Mouse (Mus musculus): ENCODE measurements around the gene Fhl1. TPM values are rescaled to one million over a fixed set of nuclear protein-coding genes. Genes with fewer than 3 reads are reported as not detected.

The Fhl1 gene
- polyA plus RNA-seq, 1 experiment from 2014 or later, result 200 TPM

DNA sequence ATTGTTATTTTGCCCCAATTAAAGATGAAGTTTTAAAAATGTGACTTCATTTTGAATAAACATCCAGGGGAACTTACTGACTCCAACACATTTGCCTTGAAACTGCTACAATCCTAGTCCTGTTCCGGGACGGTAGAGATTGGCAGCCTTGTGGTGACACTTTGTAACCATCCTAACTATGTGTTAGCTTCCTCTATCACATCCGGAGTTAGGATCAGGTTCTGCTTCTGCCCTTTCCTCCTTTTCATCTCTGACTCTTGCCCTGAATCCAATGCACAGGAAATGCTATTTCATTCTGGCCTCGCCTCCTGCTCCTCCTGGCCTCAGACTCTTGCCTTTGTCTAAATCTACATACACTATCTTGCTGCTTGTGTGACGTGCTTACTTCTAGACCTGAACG lies 95.9 kb downstream of the Fhl1 start:
- Histone ChIP-seq H3K36me3 (ENCODE audit: control insufficient read depth, insufficient read depth) (no peaks in the 10 kb centered on the region), H3K4me3 (ENCODE audit: low read length) (no peak overlapping the region), H3K27me3 (ENCODE audit: control insufficient read depth, insufficient read depth, low read length) (no peaks in the 10 kb centered on the region), H3K4me2 (ENCODE audit: low read depth, low read length) (no peak overlapping the region), H3K4me1 (ENCODE audit: control insufficient read depth, insufficient read depth, low read length) (no peaks in the 10 kb centered on the region), H3K9ac (ENCODE audit: low read length) (no peak overlapping the region), H3K9me3 (replicated peaks; ENCODE audit: control insufficient read depth, low read length) (no peaks in the 10 kb centered on the region), H3K27ac (ENCODE audit: low read length) (no peak overlapping the region)
- WGBS, result 56% methylated on average over 6 of the region's 6 CpGs
- no peak for ATAC-seq (replicated peaks; ENCODE audit: extremely low read depth, insufficient read depth, low FRiP score)

DNA sequence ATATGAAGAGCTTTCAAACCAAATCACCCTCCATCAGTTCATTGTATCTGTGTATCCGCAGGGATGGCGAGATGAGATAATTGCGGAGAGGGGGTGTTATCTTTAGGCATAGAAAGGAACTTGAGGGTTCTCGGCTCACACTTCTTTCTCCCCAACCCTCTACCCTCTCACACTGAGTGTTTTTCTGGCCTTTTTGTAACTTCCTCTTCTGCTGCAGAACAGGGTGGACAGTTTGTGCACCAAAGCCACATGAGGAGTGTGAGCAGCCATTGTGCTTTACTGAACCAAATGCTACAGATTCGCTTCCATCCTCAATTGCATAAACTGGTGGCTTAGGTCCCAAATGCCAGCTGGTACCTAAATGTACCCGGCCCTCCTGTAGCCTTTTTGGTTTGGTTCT lies 104.3 kb downstream of the Fhl1 start:
- Histone ChIP-seq H3K36me3 (ENCODE audit: control insufficient read depth, insufficient read depth) (no peaks in the 10 kb centered on the region), H3K4me1 (ENCODE audit: control insufficient read depth, insufficient read depth, low read length) (no peaks in the 10 kb centered on the region), H3K9me3 (replicated peaks; ENCODE audit: control insufficient read depth, low read length) (no peaks in the 10 kb centered on the region), H3K4me3 (ENCODE audit: low read length) (no peak overlapping the region), H3K9ac (ENCODE audit: low read length) (no peak overlapping the region), H3K27me3 (ENCODE audit: control insufficient read depth, insufficient read depth, low read length) (no peaks in the 10 kb centered on the region), H3K4me2 (ENCODE audit: low read depth, low read length) (no peak overlapping the region), H3K27ac (ENCODE audit: low read length) (no peak overlapping the region)
- ATAC-seq (replicated peaks; ENCODE audit: extremely low read depth, insufficient read depth, low FRiP score), result no peak
- WGBS, result 80% methylated on average over 6 of the region's 6 CpGs

DNA sequence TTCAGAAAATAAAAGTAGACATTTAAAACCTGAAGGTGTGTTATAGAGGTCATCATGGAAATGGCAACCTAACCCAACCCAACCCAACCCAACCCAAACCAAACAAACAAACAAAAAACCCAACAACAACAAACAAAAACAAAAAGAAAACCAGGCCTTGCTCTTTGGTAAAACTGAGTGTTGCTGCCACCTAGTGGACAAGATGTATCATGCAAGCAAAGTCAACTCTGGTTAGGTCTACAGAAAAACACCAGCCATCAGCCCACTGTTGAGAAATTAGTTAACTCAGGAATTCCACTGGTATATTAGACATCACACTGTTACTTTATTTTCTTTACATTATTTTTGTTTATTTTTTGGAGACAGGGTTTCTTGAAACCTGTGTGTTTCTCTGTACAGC lies 107.8 kb downstream of the Fhl1 start:
- H3K9ac ChIP-seq (ENCODE audit: low read length), result no peak overlapping the region
- H3K4me3 ChIP-seq (ENCODE audit: low read length), result no peak overlapping the region
- no peaks in the 10 kb centered on the region for H3K36me3 ChIP-seq (ENCODE audit: control insufficient read depth, insufficient read depth)
- no peaks in the 10 kb centered on the region for H3K27me3 ChIP-seq (ENCODE audit: control insufficient read depth, insufficient read depth, low read length)
- no peak overlapping the region for H3K27ac ChIP-seq (ENCODE audit: low read length)
- H3K9me3 ChIP-seq (replicated peaks; ENCODE audit: control insufficient read depth, low read length), result no peaks in the 10 kb centered on the region
- ATAC-seq (replicated peaks; ENCODE audit: extremely low read depth, insufficient read depth, low FRiP score), result no peak
- H3K4me2 ChIP-seq (ENCODE audit: low read depth, low read length), result no peak overlapping the region
- H3K4me1 ChIP-seq (ENCODE audit: control insufficient read depth, insufficient read depth, low read length), result no peaks in the 10 kb centered on the region

DNA sequence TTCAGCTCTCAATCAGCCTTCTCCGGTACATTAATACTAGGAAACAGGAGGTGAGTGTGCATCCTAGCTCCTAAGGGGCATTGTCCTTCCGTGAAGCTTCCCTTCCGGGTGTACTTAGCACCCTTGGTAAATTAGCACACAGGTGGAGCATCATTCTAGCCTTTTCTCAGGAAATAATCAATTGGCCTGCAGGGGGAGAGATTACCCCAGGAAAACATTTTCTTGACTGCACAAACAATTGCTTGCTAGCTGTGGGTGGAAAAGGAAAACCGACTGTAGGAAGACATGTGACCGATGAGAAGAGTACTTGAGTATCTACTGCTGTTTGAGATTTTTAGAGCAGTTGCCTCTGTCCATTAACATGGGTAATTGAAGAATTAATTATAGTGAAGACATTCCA lies 109.7 kb downstream of the Fhl1 start:
- Histone ChIP-seq H3K27ac (ENCODE audit: low read length) (no peak overlapping the region), H3K9ac (ENCODE audit: low read length) (no peak overlapping the region), H3K4me2 (ENCODE audit: low read depth, low read length) (no peak overlapping the region), H3K36me3 (ENCODE audit: control insufficient read depth, insufficient read depth) (no peaks in the 10 kb centered on the region), H3K4me1 (ENCODE audit: control insufficient read depth, insufficient read depth, low read length) (no peaks in the 10 kb centered on the region), H3K27me3 (ENCODE audit: control insufficient read depth, insufficient read depth, low read length) (no peaks in the 10 kb centered on the region), H3K9me3 (replicated peaks; ENCODE audit: control insufficient read depth, low read length) (no peaks in the 10 kb centered on the region), H3K4me3 (ENCODE audit: low read length) (no peak overlapping the region)
- ATAC-seq (replicated peaks; ENCODE audit: extremely low read depth, insufficient read depth, low FRiP score), result no peak
- WGBS, result 54% methylated on average over 5 of the region's 5 CpGs

Other genes starting within 250 kb of the Fhl1 start
- not detected in 2 replicates for gene Gm10477, start 207.0 kb upstream of the Fhl1 start, polyA plus RNA-seq (2015; fragmentation: Nextera tagmentation; extraction: Ambion mirVana)
- gene Gm648, start 182.2 kb upstream of the Fhl1 start, polyA plus RNA-seq (2015; fragmentation: Nextera tagmentation; extraction: Ambion mirVana), result not detected in 2 replicates
- gene Mmgt1, start 133.7 kb upstream of the Fhl1 start, polyA plus RNA-seq (2015; fragmentation: Nextera tagmentation; extraction: Ambion mirVana), result 24.6 and 26.1 TPM in 2 replicates
- gene Slc9a6, start 122.0 kb upstream of the Fhl1 start, polyA plus RNA-seq (2015; fragmentation: Nextera tagmentation; extraction: Ambion mirVana), result 7.1 and 7.3 TPM in 2 replicates
- 2.0 and 2.2 TPM in 2 replicates for gene Map7d3, start 90.5 kb downstream of the Fhl1 start, polyA plus RNA-seq (2015; fragmentation: Nextera tagmentation; extraction: Ambion mirVana)
- gene Adgrg4, start 138.4 kb downstream of the Fhl1 start, polyA plus RNA-seq (2015; fragmentation: Nextera tagmentation; extraction: Ambion mirVana), result not detected in 2 replicates

Measured in heart, embryonic 16.5 days (tissue).